In genomic region chr2:3788424-3788786, GRCm38 (mm10) we compare ENCODE assay signal across 20 mouse cellular contexts.
"Had no signal": no experiment of that assay in that cellular context is flagged by ENCODE, and none has a peak within 500 bp of the region (broad histone marks: within the 10 kb centered on the region; RNA-seq: fewer than 3 reads in every experiment).

No protein-coding gene starts in this region.

- H3K36me3 ChIP-seq: limb, embryonic 10.5 days; limb, embryonic 13.5 days; liver, embryonic 13.5 days; midbrain, embryonic 12.5 days; midbrain, embryonic 15.5 days; neural tube, embryonic 12.5 days; neural tube, embryonic 15.5 days; stomach, embryonic 15.5 days had no signal

- H3K27me3 ChIP-seq: limb, embryonic 13.5 days; liver, embryonic 13.5 days; midbrain, embryonic 12.5 days; midbrain, embryonic 15.5 days; neural tube, embryonic 12.5 days; neural tube, embryonic 15.5 days; stomach, embryonic 15.5 days had no signal

- H3K9me3 ChIP-seq: limb, embryonic 10.5 days; limb, embryonic 13.5 days; liver, embryonic 13.5 days; midbrain, embryonic 12.5 days; midbrain, embryonic 15.5 days; neural tube, embryonic 12.5 days; neural tube, embryonic 15.5 days; stomach, embryonic 15.5 days had no signal

- H3K9ac ChIP-seq: limb, embryonic 13.5 days; liver, embryonic 13.5 days; lung, embryonic 14.5 days; midbrain, embryonic 12.5 days; midbrain, embryonic 15.5 days; neural tube, embryonic 12.5 days; neural tube, embryonic 15.5 days; stomach, embryonic 15.5 days had no signal

- H3K27ac ChIP-seq: limb, embryonic 10.5 days; limb, embryonic 13.5 days; liver, embryonic 13.5 days; midbrain, embryonic 12.5 days; midbrain, embryonic 15.5 days; neural tube, embryonic 12.5 days; neural tube, embryonic 15.5 days; stomach, embryonic 15.5 days had no signal

- DNase-seq: kidney, adult 18-20 months; kidney, adult 9 months; kidney, postnatal 14 days; kidney, postnatal 4 days; layer of hippocampus, adult 9-11 months; liver; liver, embryonic 13.5 days; lung, embryonic 14.5 days; lung, postnatal 10 days; retina, postnatal 1 day; right cerebral cortex, postnatal 25 days; spleen, adult 18-20 months; thymus, postnatal 25 days had no signal

- H3K4me1 ChIP-seq: limb, embryonic 10.5 days; liver, embryonic 13.5 days; midbrain, embryonic 12.5 days; midbrain, embryonic 15.5 days; neural tube, embryonic 12.5 days; neural tube, embryonic 15.5 days; stomach, embryonic 15.5 days had no signal

- H3K4me3 ChIP-seq: limb, embryonic 10.5 days; limb, embryonic 13.5 days; liver, embryonic 13.5 days; midbrain, embryonic 12.5 days; midbrain, embryonic 15.5 days; neural tube, embryonic 12.5 days; neural tube, embryonic 15.5 days; stomach, embryonic 15.5 days had no signal

- ATAC-seq: midbrain, embryonic 15.5 days had no signal

- H3K4me2 ChIP-seq: limb, embryonic 13.5 days; liver, embryonic 13.5 days; lung, embryonic 14.5 days; midbrain, embryonic 12.5 days; midbrain, embryonic 15.5 days; neural tube, embryonic 12.5 days; neural tube, embryonic 15.5 days; stomach, embryonic 15.5 days had no signal
